Mouse (Mus musculus) forebrain, embryonic 11.5 days (tissue): ENCODE measurements around the gene Fbxl15. TPM values are rescaled to one million over a fixed set of nuclear protein-coding genes. Genes with fewer than 3 reads are reported as not detected.
A peak's percentile ranks its signal among the peaks of the same experiment; 100 is the strongest.

Source experiments
- ATAC-seq: fragments of 200-750 bp; cut with Nextera tagmentation; replicated peaks from 2 replicates; pipeline ENCODE4 v1.8.0; 2017; ENCODE audit warnings: moderate TSS enrichment; ENCODE audit not compliant: low FRiP score
- DNase-seq: peaks from one replicate; pipeline ENCODE4 v3.0.0-alpha.2; 2017; ENCODE audit warnings: low spot score
- H3K27ac ChIP-seq: fragments of 300-500 bp; sonication (generic); 2 replicates; pipeline ENCODE4 v1.5.1; 2014; ENCODE audit warnings: low read depth, low read length
- H3K27me3 ChIP-seq: fragments of 300-500 bp; sonication (generic); 2 replicates; pipeline ENCODE4 v1.6.1; 2014; ENCODE audit warnings: mild to moderate bottlenecking, low read length, mixed read lengths; ENCODE audit not compliant: control insufficient read depth, insufficient read depth
- H3K36me3 ChIP-seq: fragments of 300-500 bp; sonication (generic); 2 replicates; pipeline ENCODE4 v1.6.1; 2014; ENCODE audit warnings: mild to moderate bottlenecking, low read length, moderate library complexity, mixed read lengths; ENCODE audit not compliant: control insufficient read depth, insufficient read depth
- H3K4me1 ChIP-seq: fragments of 300-500 bp; sonication (generic); replicated peaks from 2 replicates; pipeline ENCODE4 v1.6.1; 2014; ENCODE audit warnings: low read length, mixed read lengths; ENCODE audit not compliant: control insufficient read depth, insufficient read depth
- H3K4me2 ChIP-seq: fragments of 300-500 bp; sonication (generic); 2 replicates; pipeline ENCODE4 v1.6.1; 2014; ENCODE audit warnings: low read depth, mild to moderate bottlenecking, low read length, moderate library complexity, mixed read lengths; ENCODE audit not compliant: severe bottlenecking
- H3K4me3 ChIP-seq: fragments of 300-500 bp; sonication (generic); 2 replicates; pipeline ENCODE4 v1.5.1; 2014; ENCODE audit warnings: low read depth, low read length
- H3K9ac ChIP-seq: fragments of 300-500 bp; sonication (generic); 2 replicates; pipeline ENCODE4 v1.6.1; 2014; ENCODE audit warnings: low read length
- H3K9me3 ChIP-seq: fragments of 300-500 bp; sonication (generic); 2 replicates; pipeline ENCODE4 v1.6.1; 2016; ENCODE audit warnings: low read length, mixed read lengths; ENCODE audit not compliant: control insufficient read depth
- WGBS: fragments of 180-500 bp; shearing (Covaris S2); extraction: QIAGEN DNeasy Blood & Tissue Kit; methylation state at CpG from one replicate; pipeline ENCODE4 v1.1.7; 2014; 5-methylcytosine and 5-hydroxymethylcytosine counted together
- polyA plus RNA-seq: library from polyadenylated mRNA; unstranded; fragments of >200 nt; fragmentation: Nextera tagmentation; extraction: Ambion mirVana; gene quantifications from 2 replicates; pipeline ENCODE4 v1.2.1, GENCODE M21; 2014

Fbxl15 gene
- polyA plus RNA-seq, 1 experiment from 2014 or later = 25.8 TPM

DNA sequence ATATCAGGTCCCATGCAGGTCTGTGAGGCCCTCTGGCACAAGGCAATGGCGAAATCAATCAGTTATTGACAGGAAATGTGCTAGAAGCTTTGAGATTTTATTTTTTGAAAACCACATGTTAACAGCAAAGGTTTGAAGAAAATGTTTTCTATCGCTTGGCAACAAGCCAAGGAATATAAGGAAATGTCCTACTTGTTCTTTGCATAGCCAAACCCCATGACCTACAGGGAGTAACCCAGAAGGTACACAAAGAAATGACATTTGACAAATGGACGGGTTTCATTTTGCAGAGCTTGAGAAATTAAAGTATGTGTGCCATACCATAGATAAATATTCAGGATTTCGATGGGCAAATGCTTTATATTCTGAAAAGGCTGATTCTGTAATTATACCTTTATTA is 31.0 kb upstream of the Fbxl15 start:
- Histone ChIP-seq H3K4me1 (no peaks in the 10 kb centered on the region), H3K27me3 (no peaks in the 10 kb centered on the region), H3K9me3 (no peaks in the 10 kb centered on the region), H3K4me2 (no peak overlapping the region), H3K4me3 (no peak overlapping the region), H3K9ac (no peak overlapping the region), H3K36me3 (no peaks in the 10 kb centered on the region), H3K27ac (no peak overlapping the region)
- WGBS = 77% methylated on average over 4 of the region's 4 CpGs
- DNase-seq = no peak
- no peak for ATAC-seq

DNA sequence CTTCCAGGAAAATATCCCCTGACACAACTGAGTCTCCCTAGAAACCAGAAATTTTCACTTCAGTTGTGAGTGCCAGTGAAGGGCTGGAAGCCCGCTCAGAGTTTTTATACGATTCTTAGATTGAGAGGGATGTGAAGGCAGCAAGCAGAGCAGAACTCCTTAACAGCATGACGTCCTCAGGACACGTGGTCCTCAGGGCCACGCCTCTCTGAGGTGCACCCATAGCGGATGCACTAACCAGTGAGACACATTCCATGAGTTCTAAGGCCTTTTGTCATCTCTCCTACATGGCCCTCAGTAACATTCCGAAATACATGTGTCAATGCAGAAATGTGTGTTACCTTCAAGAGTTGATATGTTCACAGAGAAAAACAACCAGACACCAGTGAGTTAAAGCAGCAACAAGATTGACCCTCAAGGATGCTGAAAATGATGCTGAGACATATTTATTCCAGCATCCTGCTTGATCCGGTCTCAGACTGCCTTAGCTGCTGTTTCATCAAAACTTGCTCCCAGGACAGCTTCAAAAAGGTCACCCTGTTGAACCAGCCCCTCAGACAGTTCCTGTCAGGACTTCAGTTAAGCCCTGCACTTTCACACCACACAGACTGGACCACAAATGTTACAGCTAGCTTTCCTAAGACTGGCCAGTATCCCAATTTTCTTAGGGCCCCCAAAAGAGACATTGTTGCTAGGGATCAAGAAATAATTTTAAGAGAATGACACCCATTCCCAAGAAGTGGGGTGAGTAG is 27.5 kb upstream of the Fbxl15 start:
- no peak overlapping the region for H3K27ac ChIP-seq
- DNase-seq (no peak), ATAC-seq (no peak)
- peaks cover 7% of the 10 kb centered on the region for H3K4me1 ChIP-seq
- H3K9ac ChIP-seq = no peak overlapping the region
- H3K4me3 ChIP-seq = no peak overlapping the region
- H3K36me3 ChIP-seq = no peaks in the 10 kb centered on the region
- no peak overlapping the region for H3K4me2 ChIP-seq
- H3K27me3 ChIP-seq = no peaks in the 10 kb centered on the region
- 40% methylated on average over 8 of the region's 8 CpGs for WGBS
- no peaks in the 10 kb centered on the region for H3K9me3 ChIP-seq

DNA sequence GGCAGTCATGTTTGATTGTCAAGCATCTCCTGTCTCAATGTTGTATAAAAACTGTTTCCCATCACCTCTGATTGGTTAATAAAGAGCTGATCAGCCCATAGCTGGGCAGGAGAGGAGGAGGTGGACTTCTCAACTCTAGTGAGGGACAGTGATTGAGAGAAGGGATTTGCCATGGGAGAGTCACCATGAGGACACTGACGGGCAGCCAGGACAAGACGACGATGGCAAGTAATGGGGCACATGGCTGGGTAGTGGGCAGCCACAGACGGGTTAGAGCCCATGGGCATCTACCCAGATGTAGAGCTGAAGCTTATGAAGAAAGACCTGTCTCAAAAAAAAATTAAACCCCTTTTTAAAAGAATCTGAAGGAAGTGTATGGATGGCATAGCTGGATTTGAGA is 25.4 kb upstream of the Fbxl15 start:
- ATAC-seq (no peak), DNase-seq (no peak)
- Histone ChIP-seq H3K4me2 (no peak overlapping the region), H3K9me3 (no peaks in the 10 kb centered on the region), H3K27ac (no peak overlapping the region), H3K4me1 (peaks cover 7% of the 10 kb centered on the region), H3K4me3 (no peak overlapping the region), H3K27me3 (peaks cover 12% of the 10 kb centered on the region), H3K9ac (no peak overlapping the region), H3K36me3 (no peaks in the 10 kb centered on the region)
- WGBS = 93% methylated on average over 4 of the region's 4 CpGs

DNA sequence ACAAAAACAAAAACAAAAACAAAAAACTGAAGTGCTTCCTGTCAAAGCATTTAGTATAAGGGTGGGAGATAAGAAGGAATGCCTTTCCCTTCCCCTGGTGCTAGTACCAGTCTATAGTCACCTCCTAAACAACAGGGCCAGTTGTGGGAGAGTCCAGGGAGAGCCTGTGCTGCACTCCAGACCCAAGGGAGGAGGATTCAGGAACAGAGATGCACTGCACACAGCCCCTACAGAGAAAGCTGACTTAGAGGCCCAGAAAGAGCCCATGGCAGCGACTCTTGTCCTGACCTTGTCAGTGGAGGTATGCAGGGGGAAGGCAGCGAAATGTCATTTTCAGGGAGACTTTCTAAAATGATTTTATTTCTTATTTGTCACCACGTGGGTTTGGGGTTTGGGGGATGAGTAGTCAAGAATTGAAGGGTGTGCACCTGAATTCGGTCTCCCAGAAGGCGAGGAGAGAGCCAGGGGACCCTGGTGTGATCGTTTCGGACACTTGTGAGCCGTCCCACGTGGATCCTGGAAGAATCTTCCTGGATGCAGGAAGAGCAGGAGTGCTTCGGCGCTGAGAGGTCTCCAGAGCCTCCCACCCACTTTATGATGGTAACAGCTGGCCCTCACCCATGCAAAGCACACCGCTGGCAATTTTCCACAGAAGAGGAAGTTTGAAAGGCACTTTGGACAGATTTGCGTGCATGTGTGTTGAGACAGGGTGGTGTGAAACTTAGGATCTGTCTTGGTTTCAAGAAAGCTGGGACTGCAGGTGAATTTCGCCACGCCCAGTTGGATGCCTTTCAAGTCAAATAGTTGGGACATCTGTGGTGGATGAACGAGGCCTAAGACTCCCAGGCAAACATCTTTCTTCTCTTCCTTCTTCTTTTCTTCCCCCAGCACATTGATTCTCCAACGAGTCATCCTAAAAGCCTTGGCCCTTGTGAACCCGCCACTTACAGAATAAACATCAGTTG is 24.5 kb upstream of the Fbxl15 start:
- WGBS = 58% methylated on average over 18 of the region's 18 CpGs
- Histone ChIP-seq H3K36me3 (no peaks in the 10 kb centered on the region), H3K9me3 (no peaks in the 10 kb centered on the region), H3K4me1 (peaks cover 7% of the 10 kb centered on the region), H3K4me2 (peak overlapping the region; percentile 91), H3K27ac (no peak overlapping the region), H3K27me3 (peaks cover 20% of the 10 kb centered on the region), H3K4me3 (peak overlapping the region; percentile 57; the same call in 1 of the 2 replicates), H3K9ac (no peak overlapping the region)
- ATAC-seq (no peak), DNase-seq (peak; percentile 51)

DNA sequence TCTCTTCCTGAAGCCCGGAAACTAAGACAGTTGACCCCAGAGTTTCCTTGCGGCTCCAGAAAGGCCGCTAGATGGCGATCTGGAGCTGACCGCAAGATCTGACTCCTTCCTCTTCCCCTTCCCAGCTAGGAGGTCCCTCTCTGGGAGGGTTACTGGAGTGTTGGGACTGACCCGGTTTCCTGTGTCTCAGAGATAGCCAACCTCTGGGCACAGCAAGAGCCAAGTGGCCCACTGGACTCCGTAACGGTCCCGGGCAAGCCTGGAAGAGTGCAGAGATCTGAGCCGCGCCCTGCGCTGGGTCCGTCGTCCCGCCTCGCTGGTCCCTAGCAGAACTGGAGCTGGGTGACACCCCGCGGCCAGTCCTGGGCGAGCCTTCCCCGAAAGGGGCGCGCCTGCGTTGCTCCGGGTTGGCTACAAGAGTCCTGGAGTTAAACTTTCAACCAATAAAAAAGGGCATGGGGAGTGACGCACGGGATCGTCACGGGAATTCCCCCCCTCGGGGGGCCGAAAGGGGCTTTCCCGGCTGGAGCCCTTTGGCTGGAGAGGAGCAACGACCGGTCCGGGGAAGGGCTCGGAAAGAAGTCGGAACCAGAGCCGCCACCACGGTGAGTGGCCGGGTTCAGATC is 23.7 kb upstream of the Fbxl15 start, which contains the start of gene Nfkb2:
Nfkb2 (plus strand) TSS at position 105 of the 626 bp plus-strand sequence.
- under 1% methylated on average over 39 of the region's 39 CpGs for WGBS
- H3K27ac ChIP-seq = no peak within 1 kb of the TSS
- ATAC-seq = peak; percentile 76
- peak within 1 kb of the TSS; percentile 91 for H3K4me2 ChIP-seq
- DNase-seq = peak; percentile 92
- H3K27me3 ChIP-seq = peaks cover 24% of the 10 kb centered on the region
- peaks cover 10% of the 10 kb centered on the region for H3K4me1 ChIP-seq
- H3K4me3 ChIP-seq = peak within 1 kb of the TSS; percentile 57
- H3K36me3 ChIP-seq = no peaks in the 10 kb centered on the region
- H3K9ac ChIP-seq = peak within 1 kb of the TSS; percentile 61
- no peaks in the 10 kb centered on the region for H3K9me3 ChIP-seq

DNA sequence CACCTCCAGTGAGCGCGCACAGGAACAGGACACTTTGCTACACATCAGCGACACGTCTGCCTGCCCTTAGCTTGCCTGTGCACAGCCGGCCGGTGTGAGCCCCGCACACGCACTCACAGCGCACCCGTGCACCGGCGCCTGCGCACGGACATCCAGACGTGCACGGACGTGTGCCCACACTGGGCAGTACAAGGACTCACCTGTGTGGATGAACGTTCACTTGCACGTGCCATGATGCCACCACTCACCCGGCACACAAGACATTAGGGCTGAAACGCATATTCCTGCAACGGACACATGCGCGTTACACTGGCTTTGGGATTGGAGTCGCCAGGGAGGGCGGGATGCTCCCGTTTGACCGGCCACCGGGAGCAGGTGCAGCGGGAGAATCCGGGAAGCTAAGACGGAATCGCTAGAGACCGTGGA is 23.1 kb upstream of the Fbxl15 start:
- peaks cover 24% of the 10 kb centered on the region for H3K27me3 ChIP-seq
- no peaks in the 10 kb centered on the region for H3K9me3 ChIP-seq
- H3K4me1 ChIP-seq = peaks cover 10% of the 10 kb centered on the region
- peak overlapping the region; percentile 57 for H3K4me3 ChIP-seq
- no peaks in the 10 kb centered on the region for H3K36me3 ChIP-seq
- peak; percentile 47 for ATAC-seq
- WGBS = under 1% methylated on average over 34 of the region's 34 CpGs
- peak overlapping the region; percentile 91 for H3K4me2 ChIP-seq
- DNase-seq = peak; percentile 73
- peak overlapping the region; percentile 61 for H3K9ac ChIP-seq
- no peak overlapping the region for H3K27ac ChIP-seq

DNA sequence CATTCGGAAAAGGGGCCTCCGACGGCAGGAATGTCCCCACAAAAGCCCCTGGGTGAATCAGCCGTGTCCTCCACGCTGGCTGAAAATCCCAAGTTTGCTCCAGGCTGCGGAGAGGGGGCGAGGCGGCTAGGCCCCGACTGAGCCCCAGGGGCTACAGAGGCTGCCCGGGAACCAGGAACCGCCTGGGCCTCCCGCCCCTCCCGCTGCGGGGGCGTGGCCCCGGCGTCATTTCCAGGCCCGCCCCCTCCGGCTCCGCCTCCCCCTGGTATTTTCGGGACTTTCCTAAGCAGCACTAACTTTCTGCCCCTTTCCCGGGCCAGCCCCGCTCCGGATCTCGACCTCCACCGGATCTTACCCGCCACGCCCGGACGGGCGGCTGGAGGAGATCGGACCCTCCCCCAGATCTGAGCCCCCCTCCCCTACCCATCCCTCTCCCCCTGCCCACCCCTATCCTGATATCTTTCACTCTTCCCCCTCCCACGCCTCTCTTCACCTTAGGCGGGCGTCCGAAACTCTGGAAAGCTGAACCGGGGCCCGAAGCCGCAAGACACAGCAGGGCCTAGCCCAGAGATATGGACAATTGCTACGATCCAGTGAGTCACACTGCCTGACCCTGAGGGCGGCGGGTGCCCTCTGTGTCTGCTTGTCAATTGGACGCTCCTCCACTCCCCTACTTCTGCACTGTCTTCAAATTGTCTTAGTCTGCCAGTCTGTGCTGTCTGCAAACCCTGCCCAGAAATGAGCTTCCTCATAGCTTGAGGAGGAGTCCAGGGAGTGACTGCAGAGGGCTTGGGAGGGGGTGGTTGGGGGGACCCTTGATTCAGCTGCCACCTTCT is 22.3 kb upstream of the Fbxl15 start:
- under 1% methylated on average over 42 of the region's 43 CpGs for WGBS
- peaks cover 24% of the 10 kb centered on the region for H3K27me3 ChIP-seq
- peak overlapping the region; percentile 57 for H3K4me3 ChIP-seq
- H3K27ac ChIP-seq = no peak overlapping the region
- H3K9ac ChIP-seq = peak overlapping the region; percentile 61
- no peaks in the 10 kb centered on the region for H3K36me3 ChIP-seq
- H3K4me2 ChIP-seq = peak overlapping the region; percentile 91
- H3K4me1 ChIP-seq = peaks cover 10% of the 10 kb centered on the region
- DNase-seq (peak; percentile 92), ATAC-seq (peak; percentile 57)
- H3K9me3 ChIP-seq = no peaks in the 10 kb centered on the region

DNA sequence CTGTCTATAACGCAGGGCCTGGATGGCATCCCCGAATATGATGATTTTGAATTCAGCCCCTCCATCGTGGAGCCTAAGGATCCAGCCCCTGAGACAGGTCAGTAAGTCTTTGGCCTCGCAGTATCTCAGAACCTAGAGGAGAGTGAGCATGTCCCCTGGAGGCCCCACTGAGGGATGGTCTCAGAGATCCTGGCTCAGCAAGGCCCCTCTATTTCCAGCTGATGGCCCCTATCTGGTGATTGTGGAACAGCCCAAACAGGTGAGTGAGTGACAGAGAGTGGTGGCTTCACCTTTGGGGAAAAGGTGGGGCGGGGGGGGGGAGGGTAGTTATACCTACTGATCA is 21.7 kb upstream of the Fbxl15 start:
- peak overlapping the region; percentile 91 for H3K4me2 ChIP-seq
- H3K9me3 ChIP-seq = no peaks in the 10 kb centered on the region
- peaks cover 24% of the 10 kb centered on the region for H3K27me3 ChIP-seq
- no peak overlapping the region for H3K27ac ChIP-seq
- ATAC-seq (no peak), DNase-seq (peak; percentile 47)
- H3K4me1 ChIP-seq = peaks cover 10% of the 10 kb centered on the region
- H3K9ac ChIP-seq = peak overlapping the region; percentile 61; the same call in 1 of the 2 replicates
- WGBS = 50% methylated on average over 5 of the region's 5 CpGs
- peak overlapping the region; percentile 57 for H3K4me3 ChIP-seq
- H3K36me3 ChIP-seq = no peaks in the 10 kb centered on the region
